Mouse (Mus musculus): ENCODE results near the gene Gm10964. TPM values are rescaled to one million over a fixed set of nuclear protein-coding genes. Genes with fewer than 3 reads are reported as not detected.
"Not testable (repeated sequence)": the region's sequence is repeated elsewhere in the genome, so short reads cannot be mapped to it uniquely, and the experiment has no call there.

The Gm10964 gene
- total RNA-seq, 2 experiments from 2014 or later: not detected

- ATAC-seq (replicated peaks; ENCODE audit: poor library complexity, severe bottlenecking): peak; percentile 57
Observed at GRCm38 (mm10) chr3:103773508-103773907, 34.3 kb downstream of the Gm10964 start.

GRCm38 (mm10) chr3:103774009-103774408 lies 34.8 kb downstream of the Gm10964 start:
- ATAC-seq (replicated peaks; ENCODE audit: poor library complexity, severe bottlenecking): peak; percentile 8; the same call in 1 of the 2 replicates

GRCm38 (mm10) chr3:103777940-103778339 lies 38.8 kb downstream of the Gm10964 start:
- ATAC-seq (replicated peaks; ENCODE audit: poor library complexity, severe bottlenecking): no peak

GRCm38 (mm10) chr3:103778660-103779059 lies 39.5 kb downstream of the Gm10964 start:
- peak; percentile 60 for ATAC-seq (replicated peaks; ENCODE audit: poor library complexity, severe bottlenecking)

GRCm38 (mm10) chr3:103779183-103779582 lies 40.0 kb downstream of the Gm10964 start:
- ATAC-seq (replicated peaks; ENCODE audit: poor library complexity, severe bottlenecking): peak; percentile 56

GRCm38 (mm10) chr3:103780271-103780670 lies 41.1 kb downstream of the Gm10964 start:
- ATAC-seq (replicated peaks; ENCODE audit: poor library complexity, severe bottlenecking): no peak

- no peak for ATAC-seq (replicated peaks; ENCODE audit: poor library complexity, severe bottlenecking)
Observed at GRCm38 (mm10) chr3:103780777-103781176, 41.6 kb downstream of the Gm10964 start.

GRCm38 (mm10) chr3:103782844-103783609 lies 43.9 kb downstream of the Gm10964 start:
- ATAC-seq (replicated peaks; ENCODE audit: poor library complexity, severe bottlenecking): no peak

- ATAC-seq (replicated peaks; ENCODE audit: poor library complexity, severe bottlenecking): peak; percentile 59
Observed at GRCm38 (mm10) chr3:103787225-103787624, 48.1 kb downstream of the Gm10964 start.

- ATAC-seq (replicated peaks; ENCODE audit: poor library complexity, severe bottlenecking): no peak
Observed at GRCm38 (mm10) chr3:103789096-103789495, 49.9 kb downstream of the Gm10964 start.

GRCm38 (mm10) chr3:103789891-103790345 lies 50.8 kb downstream of the Gm10964 start:
- peak; percentile 10; the same call in 1 of the 2 replicates for ATAC-seq (replicated peaks; ENCODE audit: poor library complexity, severe bottlenecking)

- peak; percentile 7; the same call in 1 of the 2 replicates for ATAC-seq (replicated peaks; ENCODE audit: poor library complexity, severe bottlenecking)
Observed at GRCm38 (mm10) chr3:103790346-103791145, 51.4 kb downstream of the Gm10964 start.

GRCm38 (mm10) chr3:103791230-103792110 lies 52.3 kb downstream of the Gm10964 start, which contains the start of gene Hipk1:
TSS of gene Hipk1 (minus strand) at chr3:103791563.
- ATAC-seq (replicated peaks; ENCODE audit: poor library complexity, severe bottlenecking): peak; percentile 87

GRCm38 (mm10) chr3:103792111-103792406 lies 52.9 kb downstream of the Gm10964 start:
- ATAC-seq (replicated peaks; ENCODE audit: poor library complexity, severe bottlenecking): not testable (repeated sequence)

GRCm38 (mm10) chr3:103792566-103792965 lies 53.4 kb downstream of the Gm10964 start:
- no peak for ATAC-seq (replicated peaks; ENCODE audit: poor library complexity, severe bottlenecking)

Other genes with a start within 250 kb of the Gm10964 start
- gene Syt6, start 164.1 kb upstream of the Gm10964 start, total RNA-seq (2014; fragmentation: Nextera tagmentation): not detected in 2 replicates
- 0.13 TPM in 1 of 2 replicates, not detected in the other for gene Syt6, start 164.1 kb upstream of the Gm10964 start, total RNA-seq (2017)
- 1.4 TPM in 1 of 2 replicates, not detected in the other for gene Atg4a-ps, start 93.3 kb upstream of the Gm10964 start, total RNA-seq (2014; fragmentation: Nextera tagmentation)
- 0.26 and 0.39 TPM in 2 replicates for gene Atg4a-ps, start 93.3 kb upstream of the Gm10964 start, total RNA-seq (2017)
- 0.30 TPM in 1 of 2 replicates, not detected in the other for gene Olfml3, start 1.4 kb upstream of the Gm10964 start, total RNA-seq (2014; fragmentation: Nextera tagmentation)
- gene Olfml3, start 1.4 kb upstream of the Gm10964 start, total RNA-seq (2017): 0.86 TPM in 1 of 2 replicates, not detected in the other
- gene Hipk1, start 52.2 kb downstream of the Gm10964 start, total RNA-seq (2014; fragmentation: Nextera tagmentation): 96.0 and 111 TPM in 2 replicates
- gene Hipk1, start 52.2 kb downstream of the Gm10964 start, total RNA-seq (2017): 56.8 and 59.0 TPM in 2 replicates
- gene Dclre1b, start 70.1 kb downstream of the Gm10964 start, total RNA-seq (2014; fragmentation: Nextera tagmentation): 33.9 and 39.8 TPM in 2 replicates
- gene Dclre1b, start 70.1 kb downstream of the Gm10964 start, total RNA-seq (2017): 17.1 and 21.2 TPM in 2 replicates
- 15.6 and 19.6 TPM in 2 replicates for gene Ap4b1, start 70.2 kb downstream of the Gm10964 start, total RNA-seq (2014; fragmentation: Nextera tagmentation)
- gene Ap4b1, start 70.2 kb downstream of the Gm10964 start, total RNA-seq (2017): 17.9 and 19.9 TPM in 2 replicates
- 2.2 TPM in 1 of 2 replicates, not detected in the other for gene Gm43064, start 70.2 kb downstream of the Gm10964 start, total RNA-seq (2014; fragmentation: Nextera tagmentation)
- 0.47 and 1.0 TPM in 2 replicates for gene Gm43064, start 70.2 kb downstream of the Gm10964 start, total RNA-seq (2017)
- not detected in 2 replicates for gene Bcl2l15, start 93.2 kb downstream of the Gm10964 start, total RNA-seq (2014; fragmentation: Nextera tagmentation)
- not detected in 2 replicates for gene Bcl2l15, start 93.2 kb downstream of the Gm10964 start, total RNA-seq (2017)
- 69.0 and 80.1 TPM in 2 replicates for gene Ptpn22, start 120.4 kb downstream of the Gm10964 start, total RNA-seq (2014; fragmentation: Nextera tagmentation)
- gene Ptpn22, start 120.4 kb downstream of the Gm10964 start, total RNA-seq (2017): 42.2 and 65.5 TPM in 2 replicates
- 30.6 and 37.7 TPM in 2 replicates for gene Rsbn1, start 174.8 kb downstream of the Gm10964 start, total RNA-seq (2014; fragmentation: Nextera tagmentation)
- gene Rsbn1, start 174.8 kb downstream of the Gm10964 start, total RNA-seq (2017): 59.6 and 63.9 TPM in 2 replicates
- gene Phtf1, start 228.7 kb downstream of the Gm10964 start, total RNA-seq (2014; fragmentation: Nextera tagmentation): 13.8 and 17.9 TPM in 2 replicates
- 26.1 and 33.4 TPM in 2 replicates for gene Phtf1, start 228.7 kb downstream of the Gm10964 start, total RNA-seq (2017)